Mouse (Mus musculus) embryonic facial prominence, embryonic 11.5 days (tissue): ENCODE results near the gene Rtn3. TPM values are rescaled to one million over a fixed set of nuclear protein-coding genes. Genes with fewer than 3 reads are reported as not detected.

Experiments used
- ATAC-seq: fragments of 200-750 bp; cut with Nextera tagmentation; replicated peaks from 2 replicates; pipeline ENCODE4 v1.8.0; 2017; ENCODE audit warnings: low read depth; ENCODE audit not compliant: insufficient number of reproducible peaks, low FRiP score, low TSS enrichment
- DNase-seq: peaks from one replicate; pipeline ENCODE4 v3.0.0-alpha.2; 2015; ENCODE audit warnings: low spot score
- H3K27ac ChIP-seq: fragments of 300-500 bp; sonication (generic); replicated peaks from 2 replicates; pipeline ENCODE4 v1.5.1; 2014; ENCODE audit warnings: mild to moderate bottlenecking, low read depth, low read length, control low read depth
- H3K27me3 ChIP-seq: fragments of 300-500 bp; sonication (generic); 2 replicates; pipeline ENCODE4 v1.6.1; 2014; ENCODE audit warnings: mild to moderate bottlenecking, low read length, moderate library complexity, mixed read lengths; ENCODE audit not compliant: control insufficient read depth, insufficient read depth
- H3K36me3 ChIP-seq: fragments of 300-500 bp; sonication (generic); replicated peaks from 2 replicates; pipeline ENCODE4 v1.6.1; 2014; ENCODE audit warnings: low read depth, mild to moderate bottlenecking, low read length, moderate library complexity, mixed read lengths; ENCODE audit not compliant: control insufficient read depth, insufficient read depth
- H3K4me1 ChIP-seq: fragments of 300-500 bp; sonication (generic); 2 replicates; pipeline ENCODE4 v1.6.1; 2014; ENCODE audit warnings: low read length, mixed read lengths; ENCODE audit not compliant: control insufficient read depth, insufficient read depth
- H3K4me2 ChIP-seq: fragments of 300-500 bp; sonication (generic); 2 replicates; pipeline ENCODE4 v1.6.1; 2014; ENCODE audit warnings: low read depth, mild to moderate bottlenecking, control low read depth, low read length, moderate library complexity
- H3K4me3 ChIP-seq: fragments of 300-500 bp; sonication (generic); 2 replicates; pipeline ENCODE4 v1.5.1; 2014; ENCODE audit warnings: low read depth, low read length, control low read depth
- H3K9ac ChIP-seq: fragments of 300-500 bp; sonication (generic); replicated peaks from 2 replicates; pipeline ENCODE4 v1.6.1; 2014; ENCODE audit warnings: mild to moderate bottlenecking, control low read depth, low read length
- H3K9me3 ChIP-seq: fragments of 300-500 bp; sonication (generic); replicated peaks from 2 replicates; pipeline ENCODE4 v1.6.1; 2016; ENCODE audit warnings: mild to moderate bottlenecking, low read length, inconsistent platforms, mixed read lengths; ENCODE audit not compliant: control insufficient read depth
- WGBS: fragments of 180-500 bp; shearing (Covaris S2); extraction: QIAGEN DNeasy Blood & Tissue Kit; methylation state at CpG from one replicate; pipeline ENCODE4 v1.1.7; 2014; 5-methylcytosine and 5-hydroxymethylcytosine counted together
- polyA plus RNA-seq: library from polyadenylated mRNA; unstranded; fragments of >200 nt; fragmentation: Nextera tagmentation; extraction: Ambion mirVana; gene quantifications from 2 replicates; pipeline ENCODE4 v1.2.1, GENCODE M21; 2014

Rtn3 gene
- polyA plus RNA-seq, 1 experiment from 2014 or later, result 156 TPM

DNA sequence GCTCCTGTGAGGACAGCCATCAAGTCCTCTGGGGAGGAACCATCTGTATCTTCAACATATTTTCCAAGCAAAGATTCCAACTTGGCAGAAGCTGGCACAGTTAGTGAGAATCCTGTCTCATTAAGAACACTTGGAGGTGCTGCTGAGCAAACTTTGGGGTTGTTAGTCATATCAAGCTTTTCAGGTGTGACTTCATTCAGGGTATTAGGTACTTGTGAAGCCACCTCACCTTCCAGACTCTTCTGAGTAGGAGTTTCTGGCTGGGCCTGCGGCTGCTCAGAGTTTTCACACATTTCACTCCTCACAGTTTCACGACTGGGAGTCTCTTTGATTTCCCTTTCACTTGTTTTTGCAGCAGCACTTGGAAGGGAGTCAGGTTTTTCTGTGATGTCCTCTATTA, 26.3 kb downstream of the Rtn3 start:
- Histone ChIP-seq H3K4me1 (no peaks in the 10 kb centered on the region), H3K27ac (no peak overlapping the region), H3K4me3 (no peak overlapping the region), H3K9me3 (no peaks in the 10 kb centered on the region), H3K9ac (no peak overlapping the region), H3K27me3 (no peaks in the 10 kb centered on the region), H3K36me3 (no peaks in the 10 kb centered on the region), H3K4me2 (no peak overlapping the region)
- no peak for ATAC-seq
- DNase-seq, result no peak
- 78% methylated on average over 2 of the region's 2 CpGs for WGBS

DNA sequence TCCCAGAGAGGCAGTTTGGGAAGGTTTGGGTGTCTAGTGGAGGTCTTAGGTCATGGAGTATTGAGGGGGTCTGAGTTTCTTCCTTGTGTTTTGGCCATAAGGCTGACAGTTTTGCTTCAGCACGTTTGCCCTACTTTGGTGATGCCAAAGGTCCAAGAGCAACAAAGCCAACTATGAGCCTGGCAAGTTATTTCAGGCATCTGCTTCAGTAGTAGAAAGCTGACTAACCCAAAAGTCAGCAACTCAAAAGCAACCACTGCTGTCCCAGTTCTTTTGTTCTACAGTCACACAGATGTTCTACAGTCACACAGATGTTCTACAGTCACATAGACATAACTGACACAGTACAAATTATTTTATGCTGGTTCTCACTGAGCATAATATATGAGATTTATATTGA, 37.5 kb downstream of the Rtn3 start:
- DNase-seq (no peak), ATAC-seq (no peak)
- H3K36me3 ChIP-seq, result no peaks in the 10 kb centered on the region
- 82% methylated on average over 1 of the region's 1 CpGs for WGBS
- no peak overlapping the region for H3K4me2 ChIP-seq
- no peak overlapping the region for H3K27ac ChIP-seq
- no peaks in the 10 kb centered on the region for H3K27me3 ChIP-seq
- no peaks in the 10 kb centered on the region for H3K9me3 ChIP-seq
- no peak overlapping the region for H3K9ac ChIP-seq
- H3K4me1 ChIP-seq, result no peaks in the 10 kb centered on the region
- no peak overlapping the region for H3K4me3 ChIP-seq

DNA sequence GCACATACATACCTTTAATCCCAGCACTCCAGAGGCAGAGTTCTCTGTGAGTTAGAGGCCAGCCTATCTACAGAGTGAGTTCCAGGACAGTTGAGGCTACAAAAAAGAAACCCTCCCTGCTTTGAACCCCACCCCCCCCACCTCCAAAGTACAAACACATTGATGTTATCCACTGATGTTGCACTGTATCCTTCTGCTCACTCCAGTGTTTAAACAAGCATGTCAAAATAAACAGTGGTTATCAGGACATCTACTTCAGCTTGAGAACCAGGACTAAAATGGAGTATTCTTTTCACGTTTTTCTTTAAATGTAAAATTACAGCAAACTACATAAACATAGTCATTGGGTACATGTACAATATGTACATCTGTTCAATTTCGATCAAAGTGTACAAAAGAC, 38.0 kb downstream of the Rtn3 start:
- H3K27ac ChIP-seq, result no peak overlapping the region
- no peak for ATAC-seq
- no peaks in the 10 kb centered on the region for H3K4me1 ChIP-seq
- no peaks in the 10 kb centered on the region for H3K27me3 ChIP-seq
- no peaks in the 10 kb centered on the region for H3K36me3 ChIP-seq
- DNase-seq, result no peak
- H3K9ac ChIP-seq, result no peak overlapping the region
- H3K4me3 ChIP-seq, result no peak overlapping the region
- H3K4me2 ChIP-seq, result no peak overlapping the region
- no peaks in the 10 kb centered on the region for H3K9me3 ChIP-seq
- WGBS, result 84% methylated on average over 2 of the region's 2 CpGs

DNA sequence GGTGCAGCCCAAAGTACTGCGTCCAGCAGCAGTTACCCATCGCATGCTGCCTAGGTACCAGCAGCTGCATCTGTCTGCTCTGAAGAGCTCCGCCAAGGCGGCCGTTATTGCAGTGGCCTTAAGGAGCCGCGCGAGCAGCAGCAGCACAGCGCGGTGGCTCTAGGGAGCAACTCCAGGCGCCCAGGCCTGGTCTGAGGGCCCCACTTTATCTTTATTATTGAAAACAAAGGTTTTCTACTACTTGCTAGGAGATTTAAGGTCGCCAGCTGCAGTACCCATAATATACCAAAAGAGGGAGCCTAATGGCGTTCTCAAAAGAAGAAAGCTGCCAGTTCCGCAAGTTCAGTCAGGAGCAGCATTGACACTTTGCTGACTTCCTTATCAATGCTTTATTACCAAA, 41.6 kb downstream of the Rtn3 start:
- ATAC-seq, result no peak
- H3K9me3 ChIP-seq, result no peaks in the 10 kb centered on the region
- WGBS, result 66% methylated on average over 14 of the region's 14 CpGs
- no peaks in the 10 kb centered on the region for H3K4me1 ChIP-seq
- no peak overlapping the region for H3K27ac ChIP-seq
- H3K27me3 ChIP-seq, result no peaks in the 10 kb centered on the region
- DNase-seq, result peak; percentile 80
- H3K9ac ChIP-seq, result no peak overlapping the region
- no peak overlapping the region for H3K4me2 ChIP-seq
- H3K36me3 ChIP-seq, result no peaks in the 10 kb centered on the region
- no peak overlapping the region for H3K4me3 ChIP-seq

DNA sequence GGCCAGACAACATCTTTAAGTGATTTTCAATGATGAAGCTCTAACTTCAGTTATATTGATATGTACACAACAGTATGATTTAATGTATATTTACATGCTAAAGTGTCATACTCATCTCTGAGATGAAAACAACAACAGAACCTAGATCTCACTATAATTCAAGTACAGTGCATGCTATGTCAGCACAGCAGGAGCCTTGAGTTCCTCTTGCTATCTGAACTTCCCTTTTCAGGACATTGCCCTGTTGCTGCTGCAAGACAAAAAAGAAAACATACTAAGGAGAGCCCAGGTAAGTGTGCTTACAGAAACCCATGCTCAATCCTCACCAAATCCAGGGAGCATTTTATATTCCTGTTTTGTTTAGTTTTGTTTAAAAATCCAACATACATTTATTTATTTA, 44.8 kb downstream of the Rtn3 start:
- H3K4me1 ChIP-seq, result no peaks in the 10 kb centered on the region
- no peaks in the 10 kb centered on the region for H3K36me3 ChIP-seq
- no peak overlapping the region for H3K4me3 ChIP-seq
- no peak for DNase-seq
- H3K27ac ChIP-seq, result no peak overlapping the region
- H3K27me3 ChIP-seq, result no peaks in the 10 kb centered on the region
- H3K9ac ChIP-seq, result no peak overlapping the region
- no peak overlapping the region for H3K4me2 ChIP-seq
- no peaks in the 10 kb centered on the region for H3K9me3 ChIP-seq
- ATAC-seq, result no peak

DNA sequence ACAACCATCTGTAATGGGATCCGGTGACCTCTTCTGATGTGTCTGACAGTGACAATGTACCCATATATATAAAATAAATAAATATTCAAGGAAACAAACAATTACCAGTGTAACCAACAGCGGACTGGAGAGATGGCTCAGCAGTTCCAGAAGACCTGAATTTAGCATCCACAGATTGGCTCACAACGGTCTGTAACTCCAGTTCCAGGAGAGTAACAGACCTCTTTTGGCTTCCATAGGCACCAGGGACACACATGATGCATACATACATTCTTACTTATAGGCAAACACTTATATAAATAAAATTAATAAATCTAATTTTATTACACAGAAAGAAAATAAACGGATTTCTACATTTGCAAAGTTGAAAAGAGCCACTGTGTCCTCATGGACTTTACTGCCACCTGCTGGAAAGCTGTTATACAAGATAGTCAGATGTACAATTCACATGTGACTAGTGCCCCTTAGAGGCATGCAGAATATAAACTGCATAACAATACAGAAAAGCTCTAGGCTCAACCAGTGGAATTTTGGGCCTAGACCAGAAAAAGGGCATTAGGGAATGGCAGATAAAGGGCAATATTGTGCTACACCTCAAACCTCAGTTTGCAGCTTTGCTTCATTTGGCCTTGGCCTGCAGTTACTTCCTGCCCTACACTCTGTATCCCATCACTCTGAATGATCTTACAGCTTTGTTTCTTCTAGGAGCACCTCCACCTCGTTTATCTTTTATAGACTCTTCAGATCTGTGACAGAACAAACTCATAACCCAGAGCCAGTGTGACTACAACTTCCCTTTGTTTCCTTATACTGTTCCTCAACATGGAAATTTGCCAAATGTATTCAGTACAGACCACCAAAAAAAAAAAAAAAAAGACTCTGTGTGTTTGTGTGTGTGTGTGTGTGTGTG, 46.8 kb downstream of the Rtn3 start:
- H3K36me3 ChIP-seq, result no peaks in the 10 kb centered on the region; the same call in none of the 2 replicates
- H3K4me2 ChIP-seq, result no peak overlapping the region
- no peaks in the 10 kb centered on the region for H3K27me3 ChIP-seq
- DNase-seq (peak; percentile 82), ATAC-seq (0 out of 2 replicates have a peak, but pooled peaks have one; percentile 65)
- no peaks in the 10 kb centered on the region for H3K4me1 ChIP-seq
- no peak overlapping the region for H3K9ac ChIP-seq
- no peak overlapping the region for H3K4me3 ChIP-seq
- WGBS, result 78% methylated on average over 5 of the region's 5 CpGs
- no peaks in the 10 kb centered on the region for H3K9me3 ChIP-seq
- H3K27ac ChIP-seq, result no peak overlapping the region

DNA sequence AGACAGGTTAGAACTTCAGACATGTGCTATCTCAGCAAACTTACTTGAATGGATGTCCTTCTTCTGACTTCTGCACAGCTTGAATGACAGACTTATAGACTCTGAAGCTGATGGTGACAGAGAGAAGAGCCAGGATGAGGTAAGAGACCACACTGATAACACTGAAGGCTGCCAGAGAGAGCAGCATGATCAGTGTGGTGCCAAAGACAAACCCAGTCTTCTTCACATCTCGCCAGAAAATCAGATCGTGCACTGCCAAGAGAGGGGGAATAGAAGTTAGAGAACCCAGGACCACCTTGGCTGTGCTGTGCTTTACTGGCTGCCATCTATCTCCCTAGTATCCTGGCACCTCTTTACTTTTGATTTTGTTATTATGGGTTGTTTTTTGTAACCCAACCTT, 48.2 kb downstream of the Rtn3 start:
- DNase-seq (no peak), ATAC-seq (no peak)
- H3K9ac ChIP-seq, result no peak overlapping the region
- no peaks in the 10 kb centered on the region for H3K4me1 ChIP-seq
- no peak overlapping the region for H3K4me3 ChIP-seq
- no peak overlapping the region for H3K4me2 ChIP-seq
- H3K27ac ChIP-seq, result no peak overlapping the region
- H3K27me3 ChIP-seq, result no peaks in the 10 kb centered on the region
- no peaks in the 10 kb centered on the region; the same call in none of the 2 replicates for H3K36me3 ChIP-seq
- 90% methylated on average over 2 of the region's 2 CpGs for WGBS
- H3K9me3 ChIP-seq, result no peaks in the 10 kb centered on the region

DNA sequence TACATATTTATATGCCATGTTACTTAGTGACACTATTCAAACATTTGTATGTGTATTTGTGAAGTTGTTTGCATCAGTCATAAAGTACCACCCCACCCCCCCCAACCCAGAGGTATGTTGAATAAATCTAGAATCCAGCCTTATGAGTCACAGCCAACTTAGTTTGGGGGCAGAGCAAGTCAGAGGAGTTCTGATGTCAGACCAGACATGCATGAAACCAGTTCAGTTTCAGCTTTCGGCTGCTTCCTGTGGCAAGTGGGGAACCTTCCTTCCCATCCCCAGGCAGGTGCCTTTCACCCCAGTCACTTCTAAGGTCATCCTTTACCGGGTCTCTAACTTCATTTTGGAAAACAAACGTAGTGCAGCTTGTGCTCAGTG, 57.7 kb downstream of the Rtn3 start:
- DNase-seq (no peak), ATAC-seq (no peak)
- H3K36me3 ChIP-seq, result peaks cover 13% of the 10 kb centered on the region
- H3K4me2 ChIP-seq, result no peak overlapping the region
- H3K9ac ChIP-seq, result no peak overlapping the region
- H3K27me3 ChIP-seq, result no peaks in the 10 kb centered on the region
- H3K4me3 ChIP-seq, result no peak overlapping the region
- H3K4me1 ChIP-seq, result peaks cover 26% of the 10 kb centered on the region
- H3K27ac ChIP-seq, result no peak overlapping the region
- WGBS, result 50% methylated on average over 3 of the region's 3 CpGs
- no peaks in the 10 kb centered on the region for H3K9me3 ChIP-seq
